Mouse (Mus musculus) ES-E14 (cell line): ENCODE measurements around the gene Zfp64.

Source experiments
- CHD2 ChIP-seq: IDR thresholded peaks from 2 replicates; pipeline ENCODE4 v1.6.1; 2014; ENCODE audit warnings: mild to moderate bottlenecking, low read depth, low read length, inconsistent platforms
- HCFC1 ChIP-seq: IDR thresholded peaks from 2 replicates; pipeline ENCODE4 v1.6.1; 2012; ENCODE audit warnings: low read length, inconsistent platforms, borderline replicate concordance; ENCODE audit not compliant: insufficient read depth
- MAFK ChIP-seq: IDR thresholded peaks from 2 replicates; pipeline ENCODE4 v1.6.1; 2014; ENCODE audit warnings: mild to moderate bottlenecking, low read depth, low read length, inconsistent platforms; ENCODE audit not compliant: insufficient read depth
- ZC3H11A ChIP-seq: IDR thresholded peaks from 2 replicates; pipeline ENCODE4 v1.6.1; 2012; ENCODE audit warnings: low read depth, mild to moderate bottlenecking, inconsistent platforms, low read length, borderline replicate concordance
- ZNF384 ChIP-seq: IDR thresholded peaks from 2 replicates; pipeline ENCODE4 v1.6.1; 2012; ENCODE audit warnings: low read depth, low read length, inconsistent platforms

GRCm38 (mm10) chr2:168846180-168846720 is 109.1 kb downstream of the Zfp64 start:
- TF ChIP-seq HCFC1 (no peak), MAFK (no peak), ZC3H11A (no peak), CHD2 (no peak), ZNF384 (peak; percentile 84)
